Comparison of ENCODE assay signal across 1 mouse cellular context in the genomic region with DNA sequence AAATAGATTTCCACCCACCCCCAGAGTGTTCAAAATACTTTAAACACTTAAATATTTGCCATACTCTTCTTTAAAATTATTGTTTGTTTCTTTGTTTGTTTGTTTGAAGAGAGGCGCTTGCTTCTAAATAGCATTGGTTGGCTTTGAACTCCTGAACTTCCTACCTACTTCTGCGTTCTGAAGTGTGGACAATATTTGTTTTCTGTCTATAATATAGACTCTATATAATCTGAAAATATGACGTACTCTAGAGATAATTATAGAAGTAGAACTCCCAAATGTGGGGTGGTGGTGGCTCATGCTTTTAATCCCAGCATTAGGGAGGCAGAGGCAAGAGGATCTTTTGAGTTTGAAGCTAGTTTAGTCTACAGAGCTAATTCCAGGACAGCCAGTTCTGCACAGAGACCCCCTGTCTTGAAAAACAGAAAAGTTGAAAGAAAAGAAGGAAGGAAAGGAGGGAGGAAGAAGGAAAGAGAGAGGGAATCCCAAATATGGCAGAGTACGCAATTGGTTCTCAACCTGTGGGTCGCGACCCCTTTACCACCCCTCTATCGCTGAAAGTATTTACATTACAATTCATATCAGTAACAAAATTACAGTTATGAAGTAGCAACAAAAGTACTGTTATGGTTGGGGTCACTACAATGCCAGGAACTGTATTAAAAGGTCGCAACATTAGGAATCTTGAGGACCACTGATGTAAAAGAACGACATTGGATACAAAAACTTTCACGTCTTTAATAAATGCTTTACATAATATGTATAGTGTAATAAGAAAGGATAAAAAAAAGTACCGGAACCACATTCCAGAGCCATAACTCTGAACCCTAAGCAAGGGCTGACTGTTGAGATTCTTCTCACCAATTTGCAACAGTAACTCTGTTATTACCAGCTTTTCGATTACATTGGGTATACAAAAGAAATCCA.
TF ChIP-seq lines count a peak whose summit lies in the region.

No protein-coding gene starts in this region.

TF ChIP-seq in MEL, 35 proteins besides CTCF, POLR2A, EP300 and RAD21:
- TF ChIP-seq CHD1 (IDR thresholded peaks at IDR 0.05; ENCODE audit: low read depth, low read length) (0 out of 2 replicates have a peak, but pooled peaks have one; percentile 20), NELFE (IDR thresholded peaks at IDR 0.05; ENCODE audit: low read depth, low read length) (no peak), JUND (IDR thresholded peaks at IDR 0.05; ENCODE audit: low read depth, low read length) (no peak), BHLHE40 (IDR thresholded peaks at IDR 0.05; ENCODE audit: borderline replicate concordance, low read depth, low read length) (no peak), MYB (IDR thresholded peaks at IDR 0.05; ENCODE audit: low read depth, low read length) (no peak), TAL1 (IDR thresholded peaks at IDR 0.05; ENCODE audit: low read length) (no peak), ELF1 (IDR thresholded peaks at IDR 0.05; ENCODE audit: low read depth, low read length) (no peak), CHD2 (IDR thresholded peaks at IDR 0.05; ENCODE audit: low read length) (peak; percentile 84; the same call in 1 of the 2 replicates), USF2 (IDR thresholded peaks at IDR 0.05; ENCODE audit: borderline replicate concordance in 1 of 2, insufficient read depth in 1 of 2, low read depth in 1 of 2, low read length in 2 of 2) (no peak), KAT2A (conservative IDR thresholded peaks at IDR 0.05; ENCODE audit: low read depth, low read length) (no peak), GABPA (IDR thresholded peaks at IDR 0.05; ENCODE audit: low read depth, low read length) (no peak), MYC (IDR thresholded peaks at IDR 0.05; ENCODE audit: low read depth, low read length) (no peak), GATA1 (IDR thresholded peaks at IDR 0.05; ENCODE audit: low read depth, low read length) (no peak), SMC3 (IDR thresholded peaks at IDR 0.05; ENCODE audit: low read depth, low read length) (no peak), TBP (IDR thresholded peaks at IDR 0.05; ENCODE audit: low read depth, low read length) (peak; percentile 62; the same call in 1 of the 2 replicates), ZMIZ1 (IDR thresholded peaks at IDR 0.05; ENCODE audit: low read depth, low read length) (peak; percentile 64; the same call in 1 of the 2 replicates), ZC3H11A (IDR thresholded peaks at IDR 0.05; ENCODE audit: low read depth, low read length) (no peak), ETS1 (IDR thresholded peaks at IDR 0.05; ENCODE audit: low read depth, low read length) (no peak), ZNF384 (IDR thresholded peaks at IDR 0.05; ENCODE audit: low read depth, low read length) (no peak), TCF12 (IDR thresholded peaks at IDR 0.05; ENCODE audit: low read depth, low read length) (no peak)
